Mouse (Mus musculus) layer of hippocampus, adult 9-10 months (tissue): ENCODE measurements at regions not wholly inside any gene's neighbourhood (a gene's known extent, or its start where the extent isn't known, plus 50 kb on each side); places are given as distances from the start of the nearest gene placed in this dataset.

Source experiments
- DNase-seq: peaks from one replicate; pipeline ENCODE4 v3.0.0; 2022; ENCODE audit warnings: low spot score

- DNase-seq: no peak
These were observed 64.0 kb upstream of the Gm9747 start for GRCm38 (mm10) chr1:82168949-82169348.

GRCm38 (mm10) chr1:82180427-82180826, 52.5 kb upstream of the Gm9747 start:
- DNase-seq: no peak
